Mouse (Mus musculus) C2C12 (cell line): ENCODE data around the gene Spry2.

Experiments used
- CTCF ChIP-seq: IDR thresholded peaks from one replicate; pipeline ENCODE4 v1.5.1; 2011; ENCODE audit not compliant: control insufficient read depth, insufficient read depth, insufficient read length
- FOSL1 ChIP-seq: IDR thresholded peaks from one replicate; pipeline ENCODE4 v1.8.0; 2011; ENCODE audit warnings: mild to moderate bottlenecking, low read length; ENCODE audit not compliant: poor library complexity, insufficient read depth, severe bottlenecking

- TF ChIP-seq FOSL1 (no peak), CTCF (no peak)
These were observed 24.0 kb upstream of the Spry2 start for GRCm38 (mm10) chr14:105920395-105921216.
